Mouse (Mus musculus) B cell, adult 2 months (primary cell): Measurements from ENCODE around the gene Mob1b.

Source experiments
- DNase-seq, 2 experiments: peaks; one replicate each; pipeline ENCODE4 v3.0.0; 2022

The Mob1b gene

DNA sequence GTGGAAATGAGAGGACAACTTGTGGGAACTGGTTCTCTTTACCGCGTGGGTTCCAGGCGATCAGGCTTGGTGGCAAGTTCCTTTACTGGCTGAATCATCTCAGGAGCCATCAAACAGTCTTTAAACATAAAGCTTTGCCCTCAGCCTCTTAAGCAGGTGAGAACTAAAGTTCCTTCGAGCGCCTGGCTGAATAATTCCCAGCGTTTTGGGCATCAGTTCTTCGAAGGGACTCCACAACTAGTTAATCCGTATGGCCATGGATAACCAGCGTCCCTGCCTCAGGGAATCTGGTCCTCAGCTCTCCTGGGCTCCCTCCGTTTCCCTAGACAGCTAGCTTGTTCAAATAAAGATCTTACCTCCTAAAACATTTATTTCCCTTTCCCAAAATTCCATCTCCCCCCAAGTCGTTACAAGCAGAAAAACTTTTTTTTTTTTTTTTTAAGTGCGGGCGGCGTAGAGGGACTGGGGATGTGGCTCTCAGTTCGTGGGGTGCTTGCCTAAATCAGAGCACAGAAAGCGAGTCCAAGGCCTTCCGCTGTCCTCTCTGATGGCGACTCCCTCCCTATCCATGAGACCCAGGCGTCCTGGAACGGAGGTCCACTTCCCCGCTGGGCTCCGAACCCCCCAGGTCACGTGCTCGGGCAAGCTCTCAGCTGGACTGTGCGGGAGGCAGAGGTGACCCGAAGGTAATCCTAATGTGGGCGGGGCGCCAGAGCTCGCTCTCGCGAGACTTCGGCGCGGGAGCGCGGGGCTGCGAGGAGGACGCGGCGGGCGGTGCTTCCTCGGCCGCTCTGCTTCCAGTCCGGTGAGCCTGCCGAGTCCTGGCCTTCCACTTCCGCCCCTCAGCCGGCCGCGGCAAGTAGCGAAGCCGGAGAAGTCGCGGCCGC, at the start of gene Mob1b:
TSS of gene Mob1b (plus strand) at position 740 of the 887 bp plus-strand sequence.
- peak; percentile 94 to 96 for DNase-seq

DNA sequence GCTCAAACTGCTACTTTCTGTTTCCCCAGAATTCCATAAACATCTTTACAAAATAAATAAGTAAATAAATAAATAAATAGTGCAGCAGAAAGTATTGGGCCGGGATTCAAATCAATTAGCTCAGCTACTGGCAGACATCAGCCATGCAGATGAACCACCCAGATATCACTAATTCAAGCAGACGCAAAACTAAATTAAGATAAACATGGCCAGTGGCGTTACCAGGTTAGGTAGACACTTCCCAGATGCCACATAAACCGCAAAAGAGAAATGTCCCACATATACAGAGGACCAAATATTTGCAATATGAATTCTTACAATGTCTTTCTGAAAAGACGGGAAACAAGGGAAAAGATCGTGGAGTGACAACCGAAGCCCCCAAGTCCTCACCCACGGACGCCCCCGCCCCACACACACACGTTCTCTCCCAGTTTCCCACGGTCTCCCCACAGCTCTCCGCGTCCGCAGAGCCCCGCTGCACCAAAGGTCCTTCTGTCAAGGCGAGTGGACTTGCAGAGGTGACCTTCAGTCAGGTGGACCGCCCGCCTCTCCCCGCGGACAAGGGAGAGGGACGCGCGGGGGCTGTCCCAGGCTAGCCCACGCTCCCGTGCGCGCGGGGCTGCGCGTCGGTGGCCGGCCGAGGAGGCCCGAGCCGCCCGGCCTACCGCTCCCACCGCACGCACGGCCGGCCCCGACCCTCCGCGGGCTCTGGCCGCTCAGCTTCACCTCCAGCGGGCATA, 45.8 kb upstream of the Mob1b start:
- DNase-seq: no peak

DNA sequence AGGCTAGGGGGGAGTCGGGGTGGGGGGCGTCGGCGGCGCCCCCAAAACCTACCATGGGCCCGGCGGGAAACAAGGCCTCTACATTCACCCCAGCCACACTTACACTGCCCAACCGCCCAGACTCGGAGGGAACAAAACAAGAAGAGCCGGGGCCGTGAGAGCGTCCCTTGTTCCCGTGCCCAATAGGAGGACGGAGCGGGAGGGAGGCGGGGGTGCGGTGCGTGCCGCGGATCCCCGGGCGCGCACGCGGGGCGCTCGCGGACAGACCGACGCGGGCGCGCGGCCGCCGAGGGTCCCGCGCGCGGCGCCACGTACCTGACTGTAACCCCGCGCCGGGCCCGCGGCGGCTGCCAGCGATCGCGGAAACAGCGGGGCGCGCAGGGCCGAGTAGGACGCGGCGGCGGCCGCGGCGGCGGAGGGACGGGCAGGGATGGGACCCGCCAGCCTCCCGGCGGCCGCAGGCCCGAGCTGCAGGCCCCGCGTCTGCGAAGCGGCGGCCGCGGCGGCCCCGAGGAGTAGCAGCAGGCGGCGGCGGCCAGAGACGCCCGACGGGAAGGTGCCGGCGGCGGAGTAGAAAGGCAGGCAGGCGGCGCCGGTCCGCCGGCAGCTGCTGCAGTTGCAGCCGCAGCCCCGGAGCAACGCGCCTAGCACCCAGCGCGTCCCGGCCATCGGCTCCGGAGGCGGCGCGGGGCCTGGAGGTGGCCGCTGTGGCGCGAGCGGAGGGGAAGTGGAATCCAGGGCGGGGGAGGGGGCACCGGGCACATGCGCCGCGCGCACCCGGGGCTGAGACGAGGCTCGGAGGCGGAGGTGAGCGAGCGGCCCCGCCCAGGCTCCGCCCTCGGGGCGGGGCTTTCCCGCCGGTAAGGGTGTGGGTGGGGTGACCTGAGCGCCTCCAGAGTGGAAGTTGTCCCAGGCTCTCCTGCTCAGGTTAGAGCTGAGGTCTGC, 44.9 kb upstream of the Mob1b start, which contains the start of gene Grsf1:
TSS of gene Grsf1 (minus strand) at position 729 of the 945 bp plus-strand sequence.
- DNase-seq: peak; percentile 91

DNA sequence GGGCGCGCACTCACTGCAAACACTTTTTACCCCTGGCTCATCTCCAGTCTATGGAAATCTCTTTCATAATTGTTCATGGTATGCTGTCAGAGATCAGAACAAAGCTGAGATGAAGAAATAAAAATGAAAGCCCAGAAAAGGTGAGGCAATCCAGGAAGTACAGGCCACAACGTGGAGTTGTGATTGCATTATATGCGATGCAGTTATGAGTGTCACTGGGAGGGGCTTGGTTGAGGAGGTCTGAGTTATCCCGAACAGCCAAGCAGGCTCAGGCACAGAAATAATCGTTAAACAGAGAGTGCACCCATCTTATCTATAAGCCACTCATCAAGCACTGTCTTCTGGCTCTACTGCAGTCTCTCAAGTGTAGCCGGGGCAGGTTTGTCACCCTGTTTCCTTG, 41.7 kb upstream of the Mob1b start:
- DNase-seq: no peak

DNA sequence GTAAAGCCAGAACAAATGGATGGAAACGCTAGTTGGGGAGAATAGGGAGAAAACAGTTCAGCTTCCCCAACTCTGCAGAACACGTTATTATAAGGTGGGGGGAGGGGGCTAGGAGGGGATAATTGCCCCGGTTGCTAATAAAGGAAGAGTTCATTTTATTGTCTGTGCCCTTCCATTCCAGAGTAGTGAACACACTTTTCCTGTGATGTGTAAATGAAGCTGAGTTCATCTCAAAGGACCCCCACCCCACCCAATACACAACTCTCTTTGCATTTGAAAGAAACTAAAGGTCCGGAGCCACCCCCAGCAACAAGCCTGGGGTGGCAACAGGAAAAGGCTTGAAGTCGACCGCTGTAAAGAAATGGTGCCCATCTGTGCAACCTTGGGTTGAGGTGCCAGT, 41.3 kb upstream of the Mob1b start:
- DNase-seq: no peak

DNA sequence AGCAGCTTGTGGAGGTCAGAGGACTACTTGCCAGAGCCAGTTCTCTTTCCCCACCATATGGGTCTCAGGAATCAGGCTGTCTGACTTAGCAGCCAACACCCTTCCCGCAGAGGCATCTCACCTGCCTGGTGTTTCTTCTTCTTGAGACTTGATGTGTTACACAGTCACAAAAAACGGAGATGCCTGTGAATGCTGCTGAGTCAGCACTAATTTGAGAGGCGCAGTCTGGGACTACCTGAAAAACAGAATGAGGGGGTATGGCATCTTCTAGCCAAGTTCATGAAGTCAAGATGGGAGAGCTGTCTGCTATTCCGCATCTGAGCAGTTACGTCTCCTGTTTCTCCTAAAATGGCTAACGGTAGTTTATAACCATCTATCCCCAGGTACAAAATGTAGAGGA, 40.1 kb upstream of the Mob1b start:
- no peak for DNase-seq

DNA sequence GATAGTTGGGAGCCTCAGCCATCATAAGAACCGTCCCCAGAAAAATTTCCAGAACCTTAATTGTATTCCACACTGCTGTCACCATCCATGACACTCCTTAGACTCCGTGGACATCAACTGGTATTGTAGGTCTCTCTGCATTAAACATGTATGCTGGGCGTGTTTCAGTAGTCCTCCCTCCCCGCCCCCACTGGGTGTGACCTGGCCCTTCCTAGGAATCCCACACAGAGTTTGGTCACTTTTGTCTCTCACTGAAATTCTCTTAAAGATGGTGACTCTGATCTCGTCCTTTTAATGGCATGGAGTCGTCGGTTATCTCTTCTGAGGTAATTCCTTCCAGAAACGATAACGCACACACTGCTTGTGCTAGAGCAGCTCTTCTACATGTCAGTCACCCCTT, 36.9 kb upstream of the Mob1b start:
- no peak for DNase-seq

DNA sequence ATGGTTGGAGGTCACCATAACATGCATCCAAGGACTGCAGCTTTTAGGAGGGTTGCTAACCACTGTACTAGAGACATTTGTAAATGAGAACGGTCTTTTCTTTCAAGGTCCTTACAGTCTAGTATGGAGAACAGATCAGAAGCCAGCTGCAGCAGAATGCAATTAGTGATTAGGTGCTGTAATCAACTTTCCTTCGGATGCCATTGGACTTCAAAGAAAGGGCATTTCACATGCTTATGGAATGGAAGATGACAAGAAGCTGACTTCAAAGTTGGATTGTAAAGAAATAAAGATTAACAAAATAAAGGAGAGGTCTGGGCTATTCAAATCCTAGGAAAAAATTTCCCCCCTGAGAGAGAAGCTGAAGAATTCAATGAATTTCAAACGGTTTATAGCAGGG, 36.4 kb upstream of the Mob1b start:
- DNase-seq: no peak

DNA sequence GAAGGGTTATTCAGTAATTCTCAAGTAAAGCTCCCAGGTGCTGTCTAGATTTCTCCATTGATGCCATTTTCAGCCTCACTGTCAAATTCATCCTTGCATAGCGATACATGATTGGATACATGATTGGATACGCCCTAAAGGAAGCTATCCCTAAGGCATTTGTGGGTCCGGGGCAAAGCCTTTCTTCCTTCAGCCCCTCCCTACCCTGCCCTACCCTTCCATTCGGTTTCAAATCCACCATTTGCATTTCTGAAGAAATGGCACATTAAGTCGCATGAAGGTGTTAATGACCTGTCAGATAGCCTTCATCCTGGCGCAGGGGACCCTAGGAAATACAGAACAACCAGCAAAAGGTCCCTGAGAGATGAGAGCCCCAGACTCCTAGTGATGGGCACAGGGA, 35.3 kb upstream of the Mob1b start:
- DNase-seq: no peak

DNA sequence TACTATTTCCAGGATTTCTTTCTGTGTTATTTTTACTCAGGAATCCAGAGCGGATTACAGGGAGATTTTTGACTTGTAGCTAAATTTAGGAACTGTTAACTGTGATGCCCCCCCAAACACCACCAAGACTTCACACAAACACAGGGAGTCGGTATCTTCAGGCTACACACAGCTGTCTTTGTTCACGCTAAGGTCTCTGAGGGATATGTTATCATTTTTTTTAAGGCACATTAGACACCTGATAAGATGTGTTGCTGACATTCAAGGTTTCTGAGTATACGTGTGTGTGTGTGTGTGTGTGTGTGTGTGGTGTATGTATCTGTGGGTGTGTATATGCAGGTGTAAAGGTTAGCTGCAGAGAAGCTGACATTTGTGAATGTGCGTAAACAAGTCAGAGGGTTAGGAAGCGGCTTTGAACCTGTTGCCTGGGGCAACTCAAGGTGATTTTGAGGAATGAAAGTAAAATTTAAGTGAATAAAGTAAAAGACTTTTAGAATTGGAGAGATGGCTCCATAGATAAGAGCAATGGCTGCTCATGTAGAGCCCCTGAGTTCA, 34.8 kb upstream of the Mob1b start:
- DNase-seq: no peak

DNA sequence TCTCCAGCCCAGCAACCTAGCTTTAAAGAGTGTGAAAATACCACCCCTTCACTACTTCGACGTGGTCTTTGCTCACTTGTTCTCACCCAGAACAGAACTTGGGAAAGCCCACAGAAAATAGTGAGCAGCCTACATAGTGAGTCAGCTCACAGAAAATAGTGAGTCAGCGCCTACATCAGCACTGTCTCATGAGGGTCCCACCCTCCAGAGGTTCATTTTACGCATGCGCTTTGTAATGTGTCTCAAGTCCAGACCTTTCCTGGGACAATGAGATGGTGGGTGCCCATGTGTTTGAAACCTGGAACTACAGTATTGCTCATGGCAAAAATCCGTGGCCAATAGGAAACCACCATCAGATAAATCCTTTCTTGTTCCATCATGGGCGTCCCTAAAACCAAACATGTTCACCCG, 32.7 kb upstream of the Mob1b start:
- DNase-seq: no peak

DNA sequence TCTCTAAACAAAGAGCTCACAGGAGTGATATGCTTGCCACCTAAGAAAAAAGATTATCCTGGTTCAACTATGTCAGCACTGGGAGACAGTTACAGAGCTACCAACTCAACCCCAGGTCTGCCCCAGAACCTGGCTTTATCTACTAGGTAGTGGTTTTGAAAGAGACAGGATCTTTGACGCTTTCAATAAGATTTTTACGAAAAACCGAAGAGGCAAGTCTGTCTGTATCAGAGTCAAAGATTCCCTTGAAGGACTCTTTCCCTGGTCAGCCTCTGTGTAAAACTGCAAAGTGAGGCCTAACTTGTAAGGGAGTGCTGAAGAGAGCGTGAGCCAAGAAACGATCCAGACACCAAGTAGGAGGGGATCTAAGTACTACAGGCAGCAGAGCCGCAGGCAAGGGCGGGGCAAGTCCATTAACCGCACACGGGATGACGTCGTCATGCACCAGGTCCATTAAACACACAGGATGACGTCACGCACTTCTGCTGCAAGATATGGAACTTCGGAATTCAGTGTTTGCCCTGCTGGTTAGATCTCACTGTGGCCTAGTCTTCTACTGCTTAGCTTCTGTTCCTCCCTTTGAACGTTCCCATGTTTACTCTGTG, 32.0 kb upstream of the Mob1b start:
- DNase-seq: no peak

DNA sequence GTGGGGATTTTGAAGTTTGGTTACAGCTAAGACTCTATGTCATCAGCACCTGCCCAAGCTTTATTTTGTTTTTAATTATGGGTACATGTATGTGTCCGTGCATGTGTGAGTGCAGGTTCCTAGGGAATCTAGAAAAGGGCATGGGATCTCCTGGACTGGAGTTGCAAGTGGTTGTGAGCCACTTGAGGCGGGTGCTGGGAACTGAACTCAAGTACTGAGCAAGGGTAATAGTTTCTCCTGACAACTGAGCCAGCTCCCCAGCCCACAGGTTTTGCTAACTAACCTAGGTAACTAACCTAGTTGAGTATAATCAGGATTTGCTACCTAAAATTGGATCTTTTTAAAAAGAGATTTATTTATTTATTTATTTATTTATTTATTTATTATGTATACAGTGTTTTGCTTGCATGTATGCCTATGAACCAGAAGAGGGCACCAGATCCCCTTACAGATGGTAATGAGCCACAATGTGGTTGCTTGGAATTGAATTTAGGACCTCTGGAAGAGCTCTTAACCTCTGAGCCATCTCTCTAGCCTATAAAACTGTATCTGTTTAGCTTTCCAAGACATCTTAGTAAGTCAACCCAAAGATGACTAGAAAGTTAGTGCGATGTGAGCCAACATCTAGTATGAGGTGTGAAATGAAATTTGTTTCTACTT, 31.2 kb upstream of the Mob1b start:
- DNase-seq: peak; percentile 14 to 26

DNA sequence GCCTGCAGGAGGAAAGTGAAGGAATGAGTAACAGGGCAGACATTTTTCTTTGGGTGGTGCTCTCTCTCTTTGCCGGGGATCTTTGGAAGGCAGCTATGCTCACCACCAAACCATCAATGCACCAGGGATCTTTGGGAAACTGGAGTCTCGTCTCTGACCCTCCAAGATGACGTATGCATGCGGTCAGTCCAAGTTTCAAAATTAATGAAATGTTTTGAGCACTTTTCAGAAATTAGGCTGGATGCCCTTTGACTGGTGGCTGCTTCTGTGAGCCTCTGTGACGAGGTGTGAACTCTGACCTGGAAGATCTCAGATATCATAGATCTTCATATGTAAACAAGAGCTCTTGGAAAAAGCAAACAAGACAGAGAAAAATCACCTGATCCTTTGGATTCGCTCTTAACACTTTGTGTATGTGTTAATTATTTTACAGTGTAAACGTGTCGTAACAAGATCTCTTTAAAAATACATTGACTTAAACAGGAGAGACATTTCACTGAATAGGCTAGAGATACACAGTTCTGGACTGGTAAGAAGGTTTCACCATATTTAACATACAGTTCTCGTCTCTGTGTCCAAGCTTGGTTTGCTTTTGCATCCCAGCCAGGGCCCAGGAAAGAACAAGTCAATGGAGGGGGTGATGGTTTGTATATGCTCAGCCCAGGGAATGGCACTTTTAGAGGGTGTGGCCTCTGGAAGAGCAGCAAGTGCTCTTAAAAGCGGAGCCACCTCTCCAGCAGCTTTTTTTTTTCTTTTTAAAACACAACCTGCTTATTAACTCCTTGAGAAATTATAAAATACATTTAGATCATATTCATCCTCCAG, 29.8 kb upstream of the Mob1b start:
- no peak for DNase-seq

DNA sequence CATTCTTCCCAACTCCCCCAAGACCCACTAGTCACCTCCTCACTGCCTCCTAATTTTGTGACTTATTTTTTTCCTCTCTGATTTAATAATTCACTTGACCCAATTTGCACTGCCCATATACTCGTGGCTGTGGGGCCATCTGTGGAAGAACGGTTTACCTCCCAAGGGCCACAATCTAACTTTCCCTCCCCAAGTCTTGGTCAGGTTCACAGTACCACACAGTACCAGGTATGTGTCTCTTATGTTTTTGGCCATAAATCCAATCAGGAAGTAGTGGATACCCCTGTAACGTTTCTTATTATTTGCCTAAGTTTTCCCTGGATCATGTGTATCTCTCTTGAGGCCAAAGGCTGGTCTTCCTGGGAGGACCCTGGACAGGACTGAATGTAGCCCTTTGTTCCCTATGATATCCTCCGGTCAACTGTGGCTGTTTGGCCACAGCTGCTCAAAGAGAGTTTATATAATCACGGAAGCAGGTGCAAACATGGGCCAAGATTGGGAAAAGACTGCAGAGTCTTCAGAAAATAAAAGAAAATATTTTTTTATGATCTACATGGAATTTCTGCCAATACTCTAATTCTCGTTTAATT, 29.1 kb upstream of the Mob1b start:
- no peak for DNase-seq

DNA sequence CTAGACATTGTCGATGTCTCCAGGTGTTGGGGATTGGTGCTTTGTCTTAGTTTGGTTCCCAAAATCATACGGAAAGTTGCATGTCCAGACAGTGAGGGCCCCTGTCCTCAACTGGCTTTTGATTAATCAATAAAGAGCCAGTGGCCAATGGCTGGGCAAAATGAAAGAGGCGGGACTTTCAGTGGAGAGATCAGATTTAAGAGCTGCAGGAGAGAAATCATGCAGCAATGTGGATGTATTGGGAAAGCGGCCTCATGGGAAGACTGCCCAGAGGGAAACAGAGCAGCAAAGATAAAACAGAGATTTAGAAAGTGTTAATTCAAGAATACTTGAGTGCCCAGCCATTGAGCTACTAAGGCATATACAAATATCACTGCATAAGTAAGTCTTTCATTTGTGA, 28.1 kb upstream of the Mob1b start:
- no peak for DNase-seq

DNA sequence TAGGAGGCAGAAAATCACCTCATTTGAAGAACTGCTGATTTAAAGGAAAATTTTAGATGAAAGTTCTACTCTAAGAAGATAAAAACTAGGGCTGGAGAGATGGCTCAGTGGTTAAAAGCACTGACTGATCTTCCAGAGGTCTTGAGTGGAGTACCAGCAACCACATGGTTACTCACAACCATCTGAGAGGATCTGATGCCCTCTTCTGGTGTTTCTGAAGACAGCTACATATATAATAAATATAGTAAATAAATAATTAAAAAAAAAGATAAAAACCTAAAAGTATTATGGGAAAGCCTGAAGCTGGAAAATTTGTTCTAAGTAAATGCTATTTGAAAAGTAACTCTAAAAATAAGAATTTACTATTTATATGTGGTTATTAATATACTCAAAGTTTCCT, 27.6 kb upstream of the Mob1b start:
- no peak for DNase-seq

DNA sequence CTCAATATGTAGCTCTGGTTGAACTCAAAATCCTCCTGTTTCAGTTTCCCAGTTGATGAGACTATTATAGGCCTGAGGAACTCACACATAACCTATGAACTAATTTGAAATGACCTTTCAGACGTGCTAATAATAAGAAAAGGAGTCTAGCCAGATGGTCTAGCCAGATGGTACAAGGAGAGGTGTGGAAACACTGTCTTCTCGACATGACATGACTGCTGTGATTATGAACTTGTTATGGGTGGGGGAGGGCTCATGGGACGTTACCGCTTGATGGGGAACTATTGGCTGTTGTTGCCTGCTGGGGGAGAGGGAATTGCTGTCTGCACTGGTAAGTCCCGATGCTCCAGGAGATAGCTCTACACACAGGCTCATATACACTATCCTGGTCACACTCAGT, 23.4 kb upstream of the Mob1b start:
- DNase-seq: no peak

DNA sequence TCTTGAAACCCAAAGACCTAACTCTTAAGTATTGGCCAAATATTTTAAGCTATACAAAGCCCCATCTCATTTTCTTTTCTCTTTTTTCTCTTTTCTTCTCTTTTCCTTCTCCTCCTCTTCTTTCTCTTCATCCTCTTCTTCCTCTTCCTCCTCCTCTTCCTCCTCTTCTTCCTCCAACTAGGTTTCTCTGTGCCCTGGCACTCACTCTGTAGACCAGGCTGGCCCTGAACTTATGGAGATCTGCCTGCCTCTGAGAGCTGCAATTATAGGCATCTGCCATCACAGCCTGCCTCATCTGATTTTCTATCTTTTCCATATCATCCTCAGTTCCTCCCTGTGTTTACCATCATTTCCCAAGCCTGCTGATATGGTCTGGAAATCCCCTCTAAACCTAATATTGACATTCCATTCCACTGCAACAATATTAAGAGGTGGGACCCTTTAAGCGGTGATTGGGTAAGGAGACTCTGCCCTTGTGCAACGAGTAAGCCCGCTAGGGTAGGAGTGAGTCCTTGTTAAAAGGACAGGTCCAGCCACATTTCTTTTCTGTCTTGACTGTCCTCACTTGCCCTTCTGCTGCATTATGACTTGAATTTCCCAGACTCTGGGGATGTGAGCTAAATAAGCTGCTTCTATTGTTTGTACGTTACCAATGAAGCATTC, 21.3 kb upstream of the Mob1b start:
- DNase-seq: no peak

DNA sequence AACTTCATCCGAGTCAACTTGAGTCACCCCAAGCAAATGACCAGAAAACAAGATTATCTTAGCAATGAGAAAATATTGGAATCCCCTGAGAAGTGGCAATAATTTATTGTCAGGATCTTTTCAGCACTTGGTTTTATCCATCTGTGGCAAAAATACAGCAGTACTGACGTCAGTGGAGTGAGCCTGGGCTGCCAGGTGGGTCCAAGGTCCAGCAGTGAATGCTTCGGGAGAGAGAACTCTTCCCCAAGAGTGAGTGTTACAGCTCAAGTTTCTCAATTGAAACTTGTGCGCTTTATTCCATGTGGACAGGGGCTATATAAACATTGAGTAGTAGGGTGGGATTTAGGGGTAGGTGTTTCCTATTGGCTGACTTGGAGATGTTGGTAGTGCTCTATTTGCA, 18.6 kb upstream of the Mob1b start:
- no peak for DNase-seq
